Mouse (Mus musculus) CD4-positive, CD25-positive, alpha-beta regulatory T cell, adult 2 months (primary cell): ENCODE measurements at regions not wholly inside any gene's neighbourhood (a gene's known extent, or its start where the extent isn't known, plus 50 kb on each side); places are given as distances from the start of the nearest gene placed in this dataset.

Source experiments
- DNase-seq: peaks from one replicate; pipeline ENCODE4 v3.0.0-alpha.2; 2012; ENCODE audit warnings: low read depth, low spot score

- no peak for DNase-seq
Observed at GRCm38 (mm10) chr5:148615706-148616366, 63.2 kb upstream of the Ubl3 start.

GRCm38 (mm10) chr5:148615117-148615516, 62.5 kb upstream of the Ubl3 start:
- DNase-seq: no peak

DNA sequence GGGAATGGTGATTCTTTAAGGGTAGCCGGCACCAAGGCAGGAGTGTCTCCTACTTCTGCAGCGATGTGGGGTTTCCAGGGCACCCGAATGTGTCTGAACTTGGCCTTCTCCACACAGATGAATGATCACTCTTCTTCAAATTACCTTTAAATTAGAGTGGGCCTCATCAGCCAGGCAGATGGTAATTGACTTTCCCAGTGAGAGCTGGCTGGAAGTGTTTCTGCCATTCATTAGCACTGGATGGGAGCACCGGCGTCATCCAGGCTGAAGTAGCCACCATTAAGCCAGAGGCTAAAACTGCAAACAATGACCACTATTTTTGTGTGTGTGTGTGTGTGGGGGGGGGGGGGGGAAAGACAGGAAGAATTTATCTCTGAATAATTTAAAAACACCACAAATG, 58.7 kb upstream of the Ubl3 start:
- no peak for DNase-seq

DNA sequence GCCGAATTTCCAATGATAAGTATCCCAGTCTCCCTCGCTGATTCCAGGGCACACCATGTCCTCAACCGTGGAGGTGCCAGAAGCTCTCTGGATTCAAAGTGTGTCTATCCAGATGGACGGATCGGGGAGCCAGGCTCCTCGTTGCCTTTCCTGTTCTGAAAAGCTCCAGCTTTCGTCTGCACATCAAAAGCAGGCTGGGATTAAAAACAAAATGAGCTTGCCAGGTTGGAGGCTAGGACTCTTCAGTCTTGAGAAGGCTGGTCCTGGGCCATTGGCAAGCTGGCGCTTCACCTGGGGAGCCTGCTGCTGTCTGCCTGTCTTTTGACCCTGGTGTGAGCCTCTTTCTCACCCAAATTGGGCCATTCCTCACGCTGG, 56.9 kb upstream of the Ubl3 start:
- no peak for DNase-seq

DNA sequence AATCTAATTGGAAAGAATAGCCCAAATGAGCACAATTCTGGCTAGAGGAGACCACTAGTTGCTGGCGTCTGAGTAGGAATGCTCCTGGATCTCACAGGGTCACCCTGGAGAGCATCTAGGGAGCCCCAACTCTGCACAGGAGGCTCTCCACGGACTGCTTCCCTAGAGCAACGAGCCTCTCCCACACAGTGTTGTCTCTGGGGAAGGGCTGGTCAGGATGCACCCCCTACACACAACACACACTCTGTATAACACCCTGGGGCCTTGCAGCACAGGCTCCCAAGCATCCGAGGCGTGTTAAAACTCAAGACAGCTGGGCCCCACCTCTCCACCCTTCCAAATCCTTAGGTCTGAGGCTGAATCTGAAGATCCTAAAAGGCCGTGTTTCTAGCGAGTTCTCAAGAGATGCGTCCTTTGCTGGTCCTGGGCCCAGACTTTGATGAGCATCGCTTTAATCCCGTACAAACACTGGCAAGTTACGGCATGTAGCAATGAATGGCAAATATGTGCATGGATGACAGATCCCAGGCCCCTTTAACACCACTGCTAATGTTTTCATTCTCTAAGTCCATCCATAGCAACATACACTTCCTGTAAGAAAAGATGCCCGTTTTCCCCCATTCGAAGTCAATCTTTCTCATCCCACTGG, 56.4 kb upstream of the Ubl3 start:
- DNase-seq: no peak

- DNase-seq: no peak
Observed at GRCm38 (mm10) chr5:148608178-148608577, 55.6 kb upstream of the Ubl3 start.

DNA sequence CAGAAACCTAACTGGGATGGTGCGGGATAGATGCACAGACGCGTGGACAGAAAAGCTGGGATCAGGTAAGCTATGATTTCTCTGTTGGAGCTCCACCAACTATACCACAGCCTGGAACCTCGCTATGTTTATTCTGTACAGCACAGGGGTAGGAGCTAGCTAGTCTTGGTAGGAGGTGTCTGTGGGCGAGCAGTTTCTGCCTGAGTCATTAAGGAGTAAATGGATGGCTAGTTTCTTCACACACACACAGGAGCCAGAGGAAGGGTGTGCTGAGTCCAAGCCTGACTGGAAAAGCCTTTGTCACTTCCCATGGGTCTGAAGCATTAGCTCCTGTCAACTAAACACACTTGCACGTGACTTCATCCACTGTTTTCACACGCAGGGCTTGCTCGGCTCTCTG, 53.1 kb upstream of the Ubl3 start:
- DNase-seq: no peak
